ENCODE assay signal across 11 mouse cellular contexts in the genomic region with DNA sequence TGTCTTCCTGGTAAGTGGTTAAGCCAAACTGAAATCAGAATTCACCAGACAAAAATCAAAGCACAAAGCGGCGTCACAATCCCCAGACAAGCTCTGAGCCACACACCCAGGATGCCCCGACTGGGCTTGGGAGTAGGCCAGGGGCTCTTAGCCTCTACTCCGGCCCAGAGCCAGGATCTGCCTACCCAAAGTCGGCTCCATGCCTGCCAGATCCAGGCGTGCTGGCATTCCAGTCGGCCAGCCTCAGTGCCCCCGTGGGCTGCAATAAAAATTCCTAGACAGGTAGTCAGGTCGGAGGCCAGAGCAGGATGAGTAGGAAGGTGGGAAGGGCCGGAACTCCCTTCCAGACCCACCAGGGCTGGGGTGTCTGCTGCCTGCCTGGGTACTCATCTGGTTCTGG. TPM values are rescaled to one million over a fixed set of nuclear protein-coding genes. Genes with fewer than 3 reads are reported as not detected.
A peak's percentile ranks its signal among the peaks of the same experiment; 100 is the strongest.
DNase-seq lines count a peak whose midpoint lies in the region; ATAC-seq and TF ChIP-seq lines count a peak whose summit lies in the region.
"Had no signal": no experiment of that assay in that cellular context is flagged by ENCODE, and none has a peak within 500 bp of the region (broad histone marks: within the 10 kb centered on the region; RNA-seq: fewer than 3 reads in every experiment).

No protein-coding gene starts in this region.

- no peak for TF ChIP-seq CTCF in lung, adult 2 months (IDR thresholded peaks at IDR 0.05; ENCODE audit: insufficient read depth, low read length)
- TF ChIP-seq CTCF in forebrain, postnatal 0 days (IDR thresholded peaks at IDR 0.05; ENCODE audit: low read depth), result no peak

- no peak for ATAC-seq in forebrain, postnatal 0 days
- no peak for ATAC-seq in limb, embryonic 15.5 days (ENCODE audit: insufficient number of reproducible peaks, low FRiP score, low TSS enrichment, low read depth)

- H3K9ac ChIP-seq in forebrain, postnatal 0 days, result no peak overlapping the region
- H3K9ac ChIP-seq in limb, embryonic 15.5 days, result no peak overlapping the region

- H3K27ac ChIP-seq in forebrain, postnatal 0 days (ENCODE audit: low read depth, low read length), result no peak overlapping the region
- H3K27ac ChIP-seq in limb, embryonic 15.5 days, result peak overlapping the region; percentile 57; the same call in 1 of the 2 replicates

- no peak overlapping the region for H3K4me2 ChIP-seq in forebrain, postnatal 0 days (ENCODE audit: low read depth)
- H3K4me2 ChIP-seq in limb, embryonic 15.5 days, result no peak overlapping the region

- no peak for TF ChIP-seq POLR2A in lung, adult 2 months (IDR thresholded peaks at IDR 0.05; ENCODE audit: borderline replicate concordance, extremely low read depth, low read depth, low read length)

- 64% methylated on average over 10 of the region's 10 CpGs for WGBS in lung, adult 2 months
- WGBS in forebrain, postnatal 0 days, result 63% methylated on average over 10 of the region's 10 CpGs
- WGBS in limb, embryonic 15.5 days, result 28% methylated on average over 10 of the region's 10 CpGs

- H3K4me1 ChIP-seq in lung, adult 2 months (ENCODE audit: control insufficient read depth, insufficient read depth, low read length), result peaks cover 36% of the 10 kb centered on the region
- H3K4me1 ChIP-seq in forebrain, postnatal 0 days (ENCODE audit: insufficient read depth), result peaks cover 29% of the 10 kb centered on the region
- peaks cover 100% of the 10 kb centered on the region for H3K4me1 ChIP-seq in limb, embryonic 15.5 days

- H3K36me3 ChIP-seq in forebrain, postnatal 0 days (ENCODE audit: insufficient read depth), result no peaks in the 10 kb centered on the region
- no peaks in the 10 kb centered on the region for H3K36me3 ChIP-seq in limb, embryonic 15.5 days

- no peak overlapping the region for H3K4me3 ChIP-seq in lung, adult 2 months (replicated peaks; ENCODE audit: extremely low read depth, low read depth, low read length)
- H3K4me3 ChIP-seq in forebrain, postnatal 0 days (ENCODE audit: low read depth, low read length), result no peak overlapping the region
- H3K4me3 ChIP-seq in limb, embryonic 15.5 days, result no peak overlapping the region

- H3K9me3 ChIP-seq in forebrain, postnatal 0 days (ENCODE audit: low read length), result no peaks in the 10 kb centered on the region
- no peaks in the 10 kb centered on the region for H3K9me3 ChIP-seq in limb, embryonic 15.5 days

- no peaks in the 10 kb centered on the region for H3K27me3 ChIP-seq in forebrain, postnatal 0 days (ENCODE audit: insufficient read depth, low read length)
- no peaks in the 10 kb centered on the region for H3K27me3 ChIP-seq in limb, embryonic 15.5 days

- DNase-seq in cerebellum, postnatal 10 days, result peak; percentile 81 to 90
- no peak for DNase-seq in cerebellum, adult 11-12 months
- peak; percentile 49 for DNase-seq in lung, adult 2 months
- DNase-seq in lung, postnatal 25 days (ENCODE audit: low spot score), result no peak
- DNase-seq in forebrain, postnatal 0 days, result peak; percentile 48
- DNase-seq in c-Kit-positive CD71-positive TER-119-positive erythroid progenitor cells, embryonic 14.5 days (ENCODE audit: low spot score), result no peak
- no peak for DNase-seq in gastrocnemius, adult 8-10 months (ENCODE audit: low spot score in 2 of 2)
- DNase-seq: gastrocnemius, postnatal 14 days; liver had no signal

RNA-seq across cellular contexts. Expression of gene Pmepa1, which starts 14.8 kb away (rescaled TPM):
- polyA plus RNA-seq in lung, adult 2 months (2012; rRNA removed), result 96.2 and 97.7 TPM in 2 replicates
- total RNA-seq in forebrain, postnatal 0 days (2014; rRNA removed), result 6.9 and 8.5 TPM in 2 replicates
- 2.5 and 3.1 TPM in 2 replicates for polyA plus RNA-seq in forebrain, postnatal 0 days (2015; fragmentation: Nextera tagmentation; extraction: Ambion mirVana)
- 6.3 and 8.4 TPM in 2 replicates for polyA plus RNA-seq in limb, embryonic 15.5 days (2015; fragmentation: Nextera tagmentation; extraction: Ambion mirVana)
- 10 to 100 TPM; 10.8 to 23.7 (median 18.9) TPM for total RNA-seq in gastrocnemius, adult 8-10 months (2022)
- total RNA-seq: neutrophil, adult 5-6 weeks had no signal

RNA-seq across cellular contexts. Expression of gene Zbp1, which starts 42.8 kb away (rescaled TPM):
- polyA plus RNA-seq in lung, adult 2 months (2012; rRNA removed), result 4.8 and 5.7 TPM in 2 replicates
- total RNA-seq in forebrain, postnatal 0 days (2014; rRNA removed), result 0.52 TPM in 1 of 2 replicates, not detected in the other
- polyA plus RNA-seq in forebrain, postnatal 0 days (2015; fragmentation: Nextera tagmentation; extraction: Ambion mirVana), result 0.44 and 0.45 TPM in 2 replicates
- polyA plus RNA-seq in limb, embryonic 15.5 days (2015; fragmentation: Nextera tagmentation; extraction: Ambion mirVana), result 0.64 and 0.88 TPM in 2 replicates
- under 1 TPM in 1 of 4 experiments, not detected in 3; 0.54 TPM for total RNA-seq in gastrocnemius, adult 8-10 months (2022)
- total RNA-seq: gastrocnemius, postnatal 14 days had no signal

Comparison
In these comparisons a context has a peak if more than half of its experiments do, and no peak if none do; other contexts are left out.
1. DNase-seq: peak in cerebellum, postnatal 10 days (2 of 2), lung, adult 2 months (single experiment) and forebrain, postnatal 0 days (single experiment); none in cerebellum, adult 11-12 months (single experiment), lung, postnatal 25 days (single experiment), c-Kit-positive CD71-positive TER-119-positive erythroid progenitor cells, embryonic 14.5 days (single experiment) and gastrocnemius, adult 8-10 months (0 of 2).
2. RNA of gene Pmepa1, which starts 14.8 kb away (polyA plus RNA-seq): 96.2 to 97.7 TPM in lung, adult 2 months; 6.3 to 8.4 TPM in limb, embryonic 15.5 days and 2.5 to 3.1 TPM in forebrain, postnatal 0 days; every median in the first group is over 10 times any median in the second.